Mouse (Mus musculus) layer of hippocampus, adult 18-20 months (tissue): ENCODE measurements at regions not wholly inside any gene's neighbourhood (a gene's known extent, or its start where the extent isn't known, plus 50 kb on each side); places are given as distances from the start of the nearest gene placed in this dataset.

Experiments
- DNase-seq, 2 experiments: peaks; one replicate each; pipeline ENCODE4 v3.0.0; 2022; ENCODE audit warnings: low spot score in 2 of 2

GRCm38 (mm10) chr3:74035200-74035599 is 327.0 kb upstream of the Bche start:
- no peak for DNase-seq

DNA sequence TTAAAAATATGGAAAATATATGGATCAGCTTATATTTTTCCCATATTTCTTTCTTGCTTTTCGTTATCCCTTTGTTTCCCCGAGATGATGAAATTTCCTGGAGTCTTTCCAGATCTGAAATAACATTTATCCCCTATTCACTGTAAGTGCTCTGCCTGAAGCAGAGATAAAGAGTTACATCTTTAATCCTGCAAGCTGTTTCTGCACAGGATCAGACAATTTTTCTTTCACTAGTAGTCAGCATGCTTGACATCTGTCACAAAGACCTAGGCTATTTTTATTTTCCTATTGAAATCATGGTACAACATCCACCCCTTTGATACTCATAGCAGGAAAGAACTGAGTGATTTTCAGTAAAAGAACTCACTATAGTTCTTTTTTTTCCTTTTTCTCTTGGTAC is 311.3 kb upstream of the Bche start:
- peak in 1 of 2 experiments; percentile 3 for DNase-seq
